ENCODE assay signal across 1 mouse cellular context in the genomic region with DNA sequence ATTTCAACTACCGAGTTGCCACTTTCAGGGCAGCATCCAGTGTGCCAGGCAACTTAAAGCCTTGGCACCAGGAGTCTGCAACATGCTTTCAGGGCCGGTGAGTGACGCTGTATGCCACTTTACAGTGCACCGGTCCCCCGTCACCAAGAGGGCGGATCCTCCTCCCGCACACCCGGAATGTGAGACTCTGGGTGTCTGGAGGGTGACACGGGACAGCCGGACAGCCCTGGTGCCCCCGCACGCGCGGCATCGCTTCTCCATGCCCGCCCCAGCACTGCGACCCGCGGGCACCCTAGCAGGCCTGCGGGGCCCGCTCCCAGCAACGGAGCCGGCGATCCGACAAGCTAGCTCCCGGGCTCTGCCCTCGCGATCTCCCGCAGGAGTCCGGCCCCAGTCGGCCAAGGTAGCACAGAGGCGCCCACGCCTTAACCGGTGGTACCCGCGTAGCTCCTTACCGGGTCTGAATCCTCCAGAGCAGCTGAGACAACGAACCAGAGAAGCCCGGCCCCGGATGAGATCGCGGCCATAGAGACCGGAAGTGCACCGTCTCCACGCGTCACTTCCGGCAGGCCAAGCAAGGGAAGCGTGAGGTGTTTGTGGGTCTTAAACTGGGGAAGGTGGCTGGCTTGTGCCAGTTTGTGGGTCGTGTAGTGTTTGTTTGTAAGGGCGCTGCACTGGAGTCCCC.
TF ChIP-seq lines count a peak whose summit lies in the region.

A gene (minus strand): TSS at position 551 of the 685 bp plus-strand sequence.

TF ChIP-seq in MEL, 35 proteins besides CTCF, POLR2A, EP300 and RAD21 (continued from another document):
- no peak for TF ChIP-seq NRF1 (IDR thresholded peaks at IDR 0.05; ENCODE audit: insufficient read depth, low read depth, low read length, poor library complexity, severe bottlenecking)
- TF ChIP-seq GATA1 (IDR thresholded peaks at IDR 0.05; ENCODE audit: low read depth, low read length): no peak
- TF ChIP-seq TCF12 (IDR thresholded peaks at IDR 0.05; ENCODE audit: low read depth, low read length): peak; percentile 58
- peak; percentile 86 for TF ChIP-seq ZMIZ1 (IDR thresholded peaks at IDR 0.05; ENCODE audit: low read depth, low read length)
- no peak for TF ChIP-seq MAZ (IDR thresholded peaks at IDR 0.05; ENCODE audit: low read depth, low read length)
- peak; percentile 90 for TF ChIP-seq POLR2AphosphoS2 (IDR thresholded peaks at IDR 0.05; ENCODE audit: low read length)
